Mouse (Mus musculus): ENCODE data around the gene Nufip1.
A peak's percentile ranks its signal among the peaks of the same experiment; 100 is the strongest.

Gene Nufip1

GRCm38 (mm10) chr14:76110396-76111221, at the start of gene Nufip1, which contains the start of gene Gpalpp1:
Nufip1 (plus strand) TSS chr14:76110891.
Gpalpp1 (minus strand) TSS chr14:76110760.
- peak; percentile 92 for DNase-seq (ENCODE audit: low spot score in 2 of 2)

GRCm38 (mm10) chr14:76067237-76067636, 43.5 kb upstream of the Nufip1 start:
- DNase-seq (ENCODE audit: low spot score in 2 of 2), result no peak

DNA sequence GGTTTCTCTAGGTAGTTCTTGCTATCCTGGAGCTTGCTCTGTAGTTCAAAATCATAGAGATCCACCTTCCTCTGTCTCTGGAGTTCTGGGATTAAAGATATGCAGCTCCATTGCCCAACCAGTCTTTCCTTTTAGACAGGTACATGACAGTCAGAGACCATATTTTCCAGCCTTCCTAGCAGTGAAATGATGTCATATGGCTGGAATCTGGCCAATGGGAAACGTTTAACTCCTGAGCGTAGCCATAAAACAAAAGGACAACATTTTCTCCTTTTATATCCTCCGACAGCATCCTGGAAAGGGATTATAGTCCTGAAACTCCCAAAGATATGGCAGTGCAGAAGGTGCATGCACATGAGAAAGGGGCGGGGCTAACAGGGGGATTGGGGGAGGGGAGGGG, 42.4 kb upstream of the Nufip1 start:
- no peak for DNase-seq (ENCODE audit: low spot score in 2 of 2)

DNA sequence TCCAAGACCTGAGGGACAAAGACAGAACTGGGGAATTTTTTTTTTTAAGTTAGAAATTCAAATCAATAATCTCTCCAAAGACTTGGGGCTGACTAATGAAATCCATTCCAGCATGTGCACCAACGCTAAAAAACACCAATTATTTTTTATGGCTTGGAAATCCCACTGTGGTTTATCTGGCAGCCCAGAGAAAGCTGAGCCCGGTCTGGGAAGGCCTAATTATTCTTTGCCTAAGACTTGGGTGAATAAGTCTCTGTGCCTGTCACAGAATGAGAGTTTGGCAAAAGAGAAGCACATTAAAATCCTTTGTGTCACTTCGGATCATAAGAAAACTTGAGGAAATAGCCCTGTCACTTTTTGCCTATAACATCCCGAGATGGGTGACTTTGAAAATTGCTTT, 41.4 kb upstream of the Nufip1 start:
- DNase-seq (ENCODE audit: low spot score in 2 of 2), result no peak

GRCm38 (mm10) chr14:76072626-76073025, 38.1 kb upstream of the Nufip1 start:
- no peak for DNase-seq (ENCODE audit: low spot score in 2 of 2)

DNA sequence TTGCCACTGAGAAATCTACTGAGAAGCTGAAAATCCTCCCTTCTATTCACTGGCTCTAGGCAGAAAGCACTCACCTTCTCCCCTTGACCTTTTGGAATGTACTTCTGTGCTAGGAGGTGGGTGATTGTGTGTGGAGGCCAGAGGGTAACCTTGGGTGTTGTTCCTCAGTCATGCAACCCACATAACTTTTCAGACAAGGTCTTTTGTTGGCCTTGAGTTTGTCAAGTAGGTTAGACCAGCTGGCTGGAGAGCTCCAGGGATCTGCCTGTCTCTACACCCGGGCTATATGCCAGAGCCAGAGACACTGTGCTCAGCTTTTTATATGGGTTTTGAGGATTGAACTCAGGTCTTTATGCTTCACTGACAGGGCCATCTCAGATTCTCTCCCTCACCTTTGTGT, 36.5 kb upstream of the Nufip1 start:
- no peak for DNase-seq (ENCODE audit: low spot score in 2 of 2)

GRCm38 (mm10) chr14:76075721-76076120, 35.0 kb upstream of the Nufip1 start:
- DNase-seq (ENCODE audit: low spot score in 2 of 2), result no peak

DNA sequence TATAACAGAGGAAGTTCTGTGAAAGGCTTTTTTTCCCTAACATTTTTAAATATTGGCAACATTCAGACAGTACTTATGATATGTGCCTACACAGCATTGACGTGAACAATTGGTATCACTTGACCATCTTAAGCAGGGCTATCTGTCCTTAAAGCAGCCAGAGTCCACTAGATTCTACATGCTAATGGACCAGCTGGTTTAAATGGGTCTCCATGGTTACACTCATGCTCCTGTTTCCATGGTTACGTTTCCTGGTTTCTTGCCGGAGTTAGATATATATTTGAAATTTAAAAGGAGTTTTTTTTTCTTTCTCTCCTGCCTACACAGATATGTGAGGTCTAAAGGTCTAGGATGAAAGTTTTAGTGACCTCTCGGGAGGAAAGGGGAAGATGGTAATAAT, 34.1 kb upstream of the Nufip1 start:
- DNase-seq (ENCODE audit: low spot score in 2 of 2), result no peak

DNA sequence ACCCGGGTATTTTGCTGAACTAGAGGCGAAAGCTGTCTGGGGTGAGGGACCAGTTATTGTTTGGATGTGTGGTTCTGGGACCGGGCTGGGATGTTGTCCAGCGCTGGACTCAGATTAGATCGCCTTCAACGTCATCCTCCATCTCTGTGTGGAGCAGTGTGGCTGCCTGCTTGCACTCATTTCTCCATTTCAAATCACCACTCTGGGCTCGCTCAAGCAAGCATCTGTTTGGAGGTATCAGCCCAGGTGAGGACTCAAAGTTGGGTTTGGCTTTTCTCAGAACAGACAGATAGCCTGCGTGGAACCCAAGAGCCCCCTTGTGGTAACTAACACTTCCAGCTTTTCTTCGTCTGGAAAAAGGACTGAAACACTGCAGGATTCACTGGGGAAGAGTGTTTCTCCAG, 33.6 kb upstream of the Nufip1 start:
- peak in 1 of 2 experiments; percentile 21 for DNase-seq (ENCODE audit: low spot score in 2 of 2)

GRCm38 (mm10) chr14:76081451-76081850, 29.2 kb upstream of the Nufip1 start:
- DNase-seq (ENCODE audit: low spot score in 2 of 2), result peak in 1 of 2 experiments; percentile 2

DNA sequence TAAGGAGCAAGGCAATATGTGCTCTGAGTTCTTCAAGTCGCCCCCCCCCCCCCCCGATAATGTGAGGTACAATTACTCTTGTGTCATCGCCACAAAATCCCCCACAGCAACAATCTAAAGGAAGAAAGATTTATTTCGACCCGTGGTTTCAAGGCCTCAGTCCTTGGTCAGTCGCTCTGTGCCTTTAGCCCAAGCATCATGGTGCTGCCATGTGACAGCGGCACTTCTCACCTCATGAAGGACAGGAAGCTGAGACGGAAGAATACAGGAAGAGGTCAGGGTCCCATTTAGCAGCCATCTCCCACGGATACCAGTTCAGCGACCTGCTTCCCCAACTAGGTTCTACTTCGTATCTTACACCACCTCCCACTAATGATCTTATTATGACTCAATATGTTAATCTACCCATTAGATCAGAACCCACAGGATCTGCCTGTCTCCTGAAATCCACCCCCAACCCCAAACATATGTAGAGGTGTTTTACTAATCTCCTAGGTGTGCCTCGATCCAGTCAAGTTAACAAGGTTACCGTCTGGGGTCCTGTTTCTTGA, 28.5 kb upstream of the Nufip1 start:
- no peak for DNase-seq (ENCODE audit: low spot score in 2 of 2)

DNA sequence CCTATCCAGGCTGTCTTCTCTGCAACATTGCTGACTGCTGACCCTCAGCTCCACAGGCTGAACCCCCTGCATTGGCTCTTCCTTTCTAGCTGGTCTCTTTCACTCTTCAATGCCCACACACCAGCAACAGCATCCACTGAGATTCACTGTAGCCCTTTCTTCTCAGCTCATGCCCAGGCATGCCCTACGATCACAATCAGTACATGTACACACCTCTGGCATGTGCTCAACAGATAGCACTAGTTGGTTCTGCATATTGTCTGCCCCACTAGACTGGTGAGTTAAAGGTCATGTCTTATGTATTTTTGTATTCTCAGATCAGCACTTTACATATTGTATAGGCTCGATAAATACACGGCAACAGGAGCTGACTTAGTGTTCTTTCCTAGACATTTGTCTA, 26.5 kb upstream of the Nufip1 start:
- no peak for DNase-seq (ENCODE audit: low spot score in 2 of 2)

GRCm38 (mm10) chr14:76097244-76097643, 13.4 kb upstream of the Nufip1 start:
- no peak for DNase-seq (ENCODE audit: low spot score in 2 of 2)

DNA sequence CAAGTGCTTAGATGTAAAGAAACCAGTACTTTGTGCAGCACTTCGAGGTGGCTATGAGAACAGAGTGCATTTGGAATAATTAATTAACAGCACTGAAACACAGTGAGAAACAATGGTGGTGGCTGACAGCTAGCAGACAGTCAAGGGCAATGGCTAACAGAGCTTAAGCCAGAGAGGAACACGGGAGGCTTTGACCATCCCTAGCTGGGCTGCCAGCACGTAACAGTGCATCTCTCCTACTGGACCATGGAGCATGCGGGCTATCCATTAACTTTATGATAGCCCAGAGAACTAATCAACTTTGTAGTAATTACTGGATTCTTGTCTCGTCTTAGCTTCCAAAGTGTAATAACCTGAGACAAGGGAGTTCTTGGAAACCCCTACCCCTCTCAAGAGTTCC, 12.9 kb upstream of the Nufip1 start:
- DNase-seq (ENCODE audit: low spot score in 2 of 2), result no peak

- DNase-seq (ENCODE audit: low spot score in 2 of 2), result no peak
Measured at GRCm38 (mm10) chr14:76099543-76099942, 11.1 kb upstream of the Nufip1 start.

GRCm38 (mm10) chr14:76115744-76116143, 5.1 kb downstream of the Nufip1 start:
- DNase-seq (ENCODE audit: low spot score in 2 of 2), result no peak

- DNase-seq (ENCODE audit: low spot score in 2 of 2), result no peak
Measured at GRCm38 (mm10) chr14:76118963-76119362, 8.3 kb downstream of the Nufip1 start.

DNA sequence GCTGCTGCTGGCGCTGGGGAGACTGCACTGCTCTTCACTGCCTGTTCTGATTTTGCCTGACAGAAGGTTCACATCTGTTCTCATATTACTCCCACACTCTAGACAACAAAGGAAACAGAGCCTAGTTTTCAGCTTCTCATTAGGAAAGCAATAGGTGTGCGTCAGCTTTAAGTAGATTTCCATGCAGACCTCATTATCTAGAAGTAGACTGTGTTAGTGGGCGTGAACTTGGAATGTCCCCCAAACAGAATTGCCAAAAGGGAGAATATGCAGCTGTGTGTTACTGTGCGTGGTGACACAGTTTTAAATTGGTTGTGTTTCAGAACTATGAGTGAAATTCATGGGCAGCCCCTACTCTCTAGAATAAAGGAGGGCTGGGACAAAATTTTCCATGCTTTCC, 9.8 kb downstream of the Nufip1 start:
- no peak for DNase-seq (ENCODE audit: low spot score in 2 of 2)

DNA sequence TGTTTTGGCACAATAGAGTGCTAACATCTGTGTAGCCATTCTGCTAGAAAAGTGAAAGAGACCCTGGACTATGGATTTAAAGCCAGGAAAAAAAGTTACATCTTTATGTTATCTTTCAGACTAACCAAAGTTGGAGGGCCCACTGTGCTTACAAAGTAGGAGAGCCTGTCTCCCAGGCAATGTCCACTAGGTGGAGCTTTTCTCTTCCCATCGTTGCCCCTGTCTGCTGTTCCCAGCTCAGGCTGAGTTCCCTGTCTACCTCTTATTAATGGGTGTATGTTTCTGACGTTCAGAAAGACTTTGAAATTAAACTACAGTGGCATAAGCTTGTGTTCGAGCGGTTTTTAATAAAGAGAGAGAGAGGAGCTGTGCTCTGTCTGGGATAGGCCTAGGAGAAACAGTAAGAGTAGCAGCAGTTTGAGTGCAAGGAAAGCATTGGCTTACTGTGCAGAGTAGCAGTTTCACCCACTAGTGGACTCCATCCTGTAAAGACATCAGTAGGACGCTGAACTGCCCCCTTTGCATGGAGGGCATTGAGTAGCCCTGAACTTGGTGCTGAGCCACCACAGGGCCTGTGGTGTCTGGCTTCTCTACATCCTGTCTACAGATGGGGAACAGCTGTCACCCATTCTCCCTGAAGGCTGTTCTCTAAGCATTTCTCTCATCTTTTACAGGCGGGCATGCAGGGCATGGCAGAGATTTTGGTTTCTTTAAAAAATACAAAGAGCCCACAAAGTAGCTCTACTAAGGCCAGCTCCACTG, 11.4 kb downstream of the Nufip1 start:
- DNase-seq (ENCODE audit: low spot score in 2 of 2), result peak; percentile 15 to 52

DNA sequence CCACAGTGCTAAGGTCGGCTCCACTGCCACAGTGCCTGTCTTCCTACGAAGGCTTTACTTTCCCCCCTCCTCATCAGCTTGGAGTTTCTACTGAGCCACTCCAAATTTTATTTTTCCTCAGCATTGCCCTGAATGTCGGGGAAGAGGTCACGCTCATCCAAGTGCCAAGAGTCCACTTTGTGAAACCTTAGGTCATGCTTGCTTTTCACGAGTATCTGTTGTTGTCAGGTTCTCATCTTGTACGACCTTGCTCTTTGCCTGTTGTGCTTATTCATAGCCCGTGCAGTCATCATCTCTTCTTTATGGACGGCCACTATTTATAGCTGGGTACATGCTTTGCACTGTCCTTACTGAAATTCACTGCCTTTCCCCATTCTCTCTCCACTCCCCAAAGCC, 12.0 kb downstream of the Nufip1 start:
- no peak for DNase-seq (ENCODE audit: low spot score in 2 of 2)

GRCm38 (mm10) chr14:76127311-76127710, 16.6 kb downstream of the Nufip1 start:
- no peak for DNase-seq (ENCODE audit: low spot score in 2 of 2)

DNA sequence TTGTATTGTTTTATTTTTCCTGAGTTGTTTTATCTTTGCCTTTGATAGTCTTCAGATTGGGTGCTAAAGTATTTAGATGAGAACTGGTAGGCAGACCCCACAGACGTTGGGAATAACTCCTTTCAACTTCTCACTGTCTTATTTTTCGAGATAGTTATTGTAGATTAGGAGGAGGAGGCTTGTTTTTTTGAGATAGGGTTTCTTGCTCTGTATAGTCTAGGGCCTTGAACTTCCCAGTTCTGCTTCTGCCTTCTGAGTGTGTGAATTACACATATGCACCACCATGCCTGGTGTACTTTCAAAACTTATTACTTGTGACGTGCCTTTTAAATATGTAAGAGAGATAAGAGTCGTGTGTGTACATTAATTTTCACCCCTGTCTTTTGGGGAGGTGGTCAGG, 17.5 kb downstream of the Nufip1 start:
- no peak for DNase-seq (ENCODE audit: low spot score in 2 of 2)

DNA sequence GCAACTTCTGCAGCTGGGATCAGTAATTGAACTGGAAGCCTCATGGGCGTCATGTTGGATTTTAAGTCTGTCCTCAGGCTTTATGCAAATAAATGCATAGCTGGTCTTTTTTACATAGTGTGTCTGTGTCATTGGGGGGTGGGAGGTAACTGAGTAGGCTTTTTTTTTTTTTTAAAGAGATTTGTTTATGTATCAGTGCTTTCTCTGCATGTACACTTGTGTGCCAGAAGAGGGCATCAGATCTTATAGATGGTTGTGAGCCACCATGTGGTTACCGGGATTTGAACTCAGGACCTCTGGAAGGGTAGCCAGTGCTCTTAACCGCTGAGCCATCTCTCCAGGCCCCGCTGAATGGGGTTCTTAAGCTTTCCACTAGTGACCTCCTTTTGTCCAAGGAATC, 24.3 kb downstream of the Nufip1 start:
- no peak for DNase-seq (ENCODE audit: low spot score in 2 of 2)

All from heart, adult 9 months (tissue).